Mouse (Mus musculus) liver, embryonic 16.5 days (tissue): ENCODE results near the gene Npas3. TPM values are rescaled to one million over a fixed set of nuclear protein-coding genes. Genes with fewer than 3 reads are reported as not detected.

Source experiments
- ATAC-seq: fragments of 200-750 bp; cut with Nextera tagmentation; 2 replicates; pipeline ENCODE4 v1.8.0; 2017; ENCODE audit warnings: low read depth, mild to moderate bottlenecking, moderate number of reproducible peaks, moderate library complexity
- H3K27ac ChIP-seq: fragments of 300-500 bp; sonication (generic); 2 replicates; pipeline ENCODE4 v1.5.1; 2014; ENCODE audit warnings: mild to moderate bottlenecking, low read length
- H3K27me3 ChIP-seq: fragments of 300-500 bp; sonication (generic); 2 replicates; pipeline ENCODE4 v1.6.1; 2014; ENCODE audit warnings: low read depth, low read length, mixed read lengths; ENCODE audit not compliant: control insufficient read depth, insufficient read depth
- H3K36me3 ChIP-seq: fragments of 300-500 bp; sonication (generic); 2 replicates; pipeline ENCODE4 v1.6.1; 2014; ENCODE audit warnings: mild to moderate bottlenecking; ENCODE audit not compliant: control insufficient read depth, insufficient read depth
- H3K4me1 ChIP-seq: fragments of 300-500 bp; sonication (generic); 2 replicates; pipeline ENCODE4 v1.6.1; 2014; ENCODE audit warnings: low read depth, low read length, mixed read lengths; ENCODE audit not compliant: control insufficient read depth
- H3K4me2 ChIP-seq: fragments of 300-500 bp; sonication (generic); 2 replicates; pipeline ENCODE4 v1.6.1; 2014; ENCODE audit warnings: low read depth, low read length, mixed read lengths
- H3K4me3 ChIP-seq: fragments of 300-500 bp; sonication (generic); 2 replicates; pipeline ENCODE4 v1.5.1; 2014; ENCODE audit warnings: low read depth, mild to moderate bottlenecking, low read length
- H3K9ac ChIP-seq: fragments of 300-500 bp; sonication (generic); 2 replicates; pipeline ENCODE4 v1.6.1; 2014; ENCODE audit warnings: low read depth, low read length
- H3K9me3 ChIP-seq: fragments of 300-500 bp; sonication (generic); replicated peaks from 2 replicates; pipeline ENCODE4 v1.6.1; 2016; ENCODE audit warnings: low read length; ENCODE audit not compliant: control insufficient read depth
- WGBS: fragments of 180-500 bp; shearing (Covaris S2); extraction: QIAGEN DNeasy Blood & Tissue Kit; methylation state at CpG from one replicate; pipeline ENCODE4 v1.1.7; 2014; ENCODE audit not compliant: insufficient replicate concordance; 5-methylcytosine and 5-hydroxymethylcytosine counted together
- polyA plus RNA-seq: library from polyadenylated mRNA; unstranded; fragments of >200 nt; fragmentation: Nextera tagmentation; extraction: Ambion mirVana; gene quantifications from 2 replicates; pipeline ENCODE4 v1.2.1, GENCODE M21; 2015

Npas3 gene
- polyA plus RNA-seq, 1 experiment from 2014 or later = 0.12 TPM

DNA sequence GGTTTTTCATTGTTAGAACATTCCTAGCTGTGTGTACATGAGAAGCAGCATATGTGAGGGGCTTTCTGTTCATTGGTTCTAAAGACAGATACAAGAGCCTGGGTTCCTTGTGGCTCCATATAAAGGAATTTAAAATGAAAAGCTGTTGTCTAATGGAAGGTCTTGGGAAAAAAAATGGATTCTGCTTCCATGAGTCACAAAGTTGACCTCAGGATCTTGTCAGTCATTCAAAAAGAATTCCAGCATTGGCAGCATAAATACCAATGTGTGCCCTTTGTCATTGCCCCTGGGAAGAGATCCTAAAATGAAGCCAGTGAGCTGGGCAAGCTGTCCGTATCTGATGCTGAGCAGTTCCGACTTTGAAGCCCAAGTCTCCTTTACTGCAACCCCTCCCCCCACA is 700.3 kb downstream of the Npas3 start:
- H3K27ac ChIP-seq = no peak overlapping the region
- ATAC-seq = no peak
- no peak overlapping the region for H3K4me2 ChIP-seq
- WGBS = 68% methylated on average over 2 of the region's 2 CpGs
- no peak overlapping the region for H3K4me3 ChIP-seq
- H3K27me3 ChIP-seq = no peaks in the 10 kb centered on the region
- no peaks in the 10 kb centered on the region for H3K9me3 ChIP-seq
- no peak overlapping the region for H3K9ac ChIP-seq
- no peaks in the 10 kb centered on the region for H3K4me1 ChIP-seq
- no peaks in the 10 kb centered on the region for H3K36me3 ChIP-seq

- Histone ChIP-seq H3K4me2 (no peak overlapping the region), H3K4me3 (no peak overlapping the region), H3K27ac (no peak overlapping the region), H3K4me1 (no peaks in the 10 kb centered on the region), H3K27me3 (no peaks in the 10 kb centered on the region), H3K9ac (no peak overlapping the region), H3K36me3 (no peaks in the 10 kb centered on the region), H3K9me3 (no peaks in the 10 kb centered on the region)
- WGBS = 58% methylated on average over 7 of the region's 7 CpGs
- no peak for ATAC-seq
Observed at GRCm38 (mm10) chr12:53962004-53962403, 713.5 kb downstream of the Npas3 start.

- 45% methylated on average over 5 of the region's 5 CpGs for WGBS
- H3K27ac ChIP-seq = no peak overlapping the region
Observed at GRCm38 (mm10) chr12:53963534-53963933, 715.1 kb downstream of the Npas3 start.

DNA sequence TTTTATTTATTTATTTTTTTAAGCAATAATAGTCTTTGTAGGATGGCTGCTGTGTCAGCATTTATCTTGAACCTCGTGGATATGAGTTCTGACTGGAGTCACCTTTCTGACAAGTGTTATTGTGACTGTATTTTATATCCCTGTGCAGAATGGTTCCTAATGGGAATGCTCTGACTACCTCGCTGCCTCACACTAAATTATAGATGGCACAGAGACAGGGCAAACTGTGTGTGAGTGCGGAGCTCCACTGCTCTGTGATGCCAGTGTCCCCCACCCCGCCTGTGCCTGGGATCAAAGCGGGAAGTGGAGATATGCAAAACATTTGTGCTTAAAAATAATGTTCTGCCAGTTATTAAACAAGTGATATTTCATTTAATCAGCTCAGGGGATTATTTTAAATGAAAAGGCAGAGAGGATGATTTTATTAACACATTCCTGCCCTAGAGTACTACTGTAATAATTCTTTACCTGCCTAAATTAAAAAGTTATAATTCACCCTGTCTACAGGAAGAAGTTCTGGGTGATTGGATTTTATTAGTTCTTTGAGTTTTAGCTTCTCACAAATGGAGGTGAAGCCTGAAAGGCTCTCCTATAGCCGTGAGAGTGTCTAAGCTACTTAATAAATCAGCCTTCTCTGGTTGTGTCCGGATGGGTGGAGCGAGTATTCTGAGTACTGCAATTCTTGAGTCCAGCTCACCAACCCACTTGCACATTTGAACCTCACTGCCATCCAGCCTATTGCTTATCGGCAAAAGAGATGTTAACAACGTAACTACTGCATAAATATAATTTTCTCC is 721.1 kb downstream of the Npas3 start:
- Histone ChIP-seq H3K27ac (no peak overlapping the region), H3K9me3 (no peaks in the 10 kb centered on the region), H3K4me2 (no peak overlapping the region), H3K9ac (no peak overlapping the region), H3K27me3 (no peaks in the 10 kb centered on the region), H3K36me3 (no peaks in the 10 kb centered on the region), H3K4me1 (no peaks in the 10 kb centered on the region), H3K4me3 (no peak overlapping the region)
- 64% methylated on average over 10 of the region's 10 CpGs for WGBS
- no peak for ATAC-seq

More at GRCm38 (mm10) chr12:53963534-53963933, 715.1 kb downstream of the Npas3 start:
- no peak overlapping the region for H3K9ac ChIP-seq
- no peaks in the 10 kb centered on the region for H3K9me3 ChIP-seq
- no peaks in the 10 kb centered on the region for H3K27me3 ChIP-seq
- H3K4me1 ChIP-seq = no peaks in the 10 kb centered on the region
- ATAC-seq = no peak
- no peaks in the 10 kb centered on the region for H3K36me3 ChIP-seq
- H3K4me3 ChIP-seq = no peak overlapping the region
- H3K4me2 ChIP-seq = no peak overlapping the region

GRCm38 (mm10) chr12:53970721-53971120 is 722.2 kb downstream of the Npas3 start:
- Histone ChIP-seq H3K9me3 (no peaks in the 10 kb centered on the region), H3K9ac (no peak overlapping the region), H3K4me2 (no peak overlapping the region), H3K27ac (no peak overlapping the region), H3K4me1 (no peaks in the 10 kb centered on the region), H3K36me3 (no peaks in the 10 kb centered on the region), H3K27me3 (no peaks in the 10 kb centered on the region), H3K4me3 (no peak overlapping the region)
- 72% methylated on average over 7 of the region's 7 CpGs for WGBS
- no peak for ATAC-seq

GRCm38 (mm10) chr12:53973414-53973813 is 724.9 kb downstream of the Npas3 start:
- H3K27me3 ChIP-seq = no peaks in the 10 kb centered on the region
- H3K4me3 ChIP-seq = no peak overlapping the region
- no peaks in the 10 kb centered on the region for H3K4me1 ChIP-seq
- WGBS = 66% methylated on average over 6 of the region's 6 CpGs
- no peaks in the 10 kb centered on the region for H3K9me3 ChIP-seq
- no peak overlapping the region for H3K27ac ChIP-seq
- no peak overlapping the region for H3K4me2 ChIP-seq
- H3K9ac ChIP-seq = no peak overlapping the region
- ATAC-seq = no peak
- no peaks in the 10 kb centered on the region for H3K36me3 ChIP-seq

GRCm38 (mm10) chr12:53981575-53982507 is 733.4 kb downstream of the Npas3 start:
- no peaks in the 10 kb centered on the region for H3K36me3 ChIP-seq
- no peaks in the 10 kb centered on the region for H3K4me1 ChIP-seq
- H3K4me3 ChIP-seq = no peak overlapping the region
- H3K4me2 ChIP-seq = no peak overlapping the region
- no peak overlapping the region for H3K27ac ChIP-seq
- no peak for ATAC-seq
- no peaks in the 10 kb centered on the region for H3K27me3 ChIP-seq
- no peak overlapping the region for H3K9ac ChIP-seq
- 68% methylated on average over 9 of the region's 9 CpGs for WGBS
- no peaks in the 10 kb centered on the region for H3K9me3 ChIP-seq

DNA sequence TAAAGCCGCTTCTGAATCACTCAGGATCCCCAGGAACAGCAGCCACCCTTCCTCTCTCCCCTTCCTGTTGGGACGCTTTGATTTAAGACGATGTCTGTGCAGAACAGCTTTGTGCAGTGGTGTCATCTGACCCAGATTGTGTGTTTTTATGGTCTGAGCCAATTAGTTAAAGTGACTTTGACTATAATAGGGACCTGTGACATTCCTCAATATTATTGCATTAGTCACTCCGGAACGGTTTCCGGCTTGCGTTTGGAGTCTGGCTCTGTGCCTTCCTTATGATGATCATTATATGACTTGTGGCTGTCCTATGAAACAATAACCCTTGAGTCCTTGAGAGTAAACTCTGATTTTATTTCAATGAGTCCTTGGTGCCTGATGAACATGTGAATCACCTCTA is 735.5 kb downstream of the Npas3 start:
- Histone ChIP-seq H3K27ac (no peak overlapping the region), H3K4me1 (no peaks in the 10 kb centered on the region), H3K27me3 (no peaks in the 10 kb centered on the region), H3K4me3 (no peak overlapping the region), H3K9me3 (no peaks in the 10 kb centered on the region), H3K9ac (no peak overlapping the region), H3K4me2 (no peak overlapping the region), H3K36me3 (no peaks in the 10 kb centered on the region)
- ATAC-seq = no peak
- WGBS = 73% methylated on average over 7 of the region's 7 CpGs
